Mouse (Mus musculus): ENCODE results near the gene Fam126b.
"Not testable (repeated sequence)": the region's sequence is repeated elsewhere in the genome, so short reads cannot be mapped to it uniquely, and the experiment has no call there.

DNA sequence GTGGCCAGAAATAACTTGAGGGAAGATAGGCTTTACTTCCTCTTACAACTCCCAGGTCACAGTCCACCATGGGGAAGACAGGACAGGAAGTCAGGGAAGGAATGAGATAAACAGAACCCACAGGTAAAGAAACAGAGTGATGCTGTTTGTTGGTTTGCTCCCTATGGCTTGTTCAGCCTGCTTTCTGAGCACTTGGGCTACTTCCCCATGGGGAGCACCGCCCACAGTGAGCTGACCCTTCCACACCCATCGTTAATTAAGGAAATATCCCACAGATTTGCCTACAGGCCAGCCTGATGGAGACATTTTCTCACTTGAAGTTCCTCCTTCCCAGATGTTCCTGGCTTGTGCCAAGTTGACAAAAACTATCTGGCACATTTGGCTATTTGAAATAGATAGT lies 42.7 kb upstream of the Fam126b start:
- TF ChIP-seq CTCF (IDR thresholded peaks at IDR 0.05; ENCODE audit: low read depth); EP300 (optimal IDR thresholded peaks at IDR 0.05): not testable (repeated sequence)

All from stomach, postnatal 0 days (tissue).